Mouse (Mus musculus) heart, adult 2 months (tissue): ENCODE measurements around the gene Trmo.

Experiments
- CTCF ChIP-seq: fragments of 200-600 bp; IDR thresholded peaks from 2 replicates; pipeline ENCODE4 v1.8.1; 2022; ENCODE audit warnings: antibody characterized with exemption, mild to moderate bottlenecking, moderate library complexity
- POLR2A ChIP-seq: fragments of 200-500 bp; IDR thresholded peaks from 2 replicates; pipeline ENCODE4 v1.6.1; 2011; ENCODE audit warnings: mild to moderate bottlenecking, low read depth, low read length, control low read depth; ENCODE audit not compliant: insufficient read depth

DNA sequence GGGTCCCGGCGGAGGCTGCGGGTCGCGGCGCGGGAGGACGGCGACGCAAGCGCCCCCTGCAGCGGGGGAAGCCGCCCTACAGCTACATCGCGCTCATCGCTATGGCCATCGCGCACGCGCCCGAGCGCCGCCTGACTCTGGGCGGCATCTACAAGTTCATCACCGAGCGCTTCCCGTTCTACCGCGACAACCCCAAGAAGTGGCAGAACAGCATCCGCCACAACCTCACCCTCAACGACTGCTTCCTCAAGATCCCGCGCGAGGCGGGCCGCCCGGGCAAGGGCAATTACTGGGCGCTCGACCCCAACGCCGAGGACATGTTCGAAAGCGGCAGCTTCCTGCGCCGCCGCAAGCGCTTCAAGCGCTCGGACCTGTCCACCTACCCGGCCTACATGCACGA lies 44.9 kb downstream of the Trmo start:
- 0 out of 2 replicates have a peak, but pooled peaks have one; percentile 12 for TF ChIP-seq CTCF
- TF ChIP-seq POLR2A = no peak
